Mouse (Mus musculus): Measurements from ENCODE around the gene Fam222b. TPM values are rescaled to one million over a fixed set of nuclear protein-coding genes. Genes with fewer than 3 reads are reported as not detected.

Gene Fam222b
- polyA plus RNA-seq (2015; fragmentation: Nextera tagmentation; extraction: Ambion mirVana) = 5.8 and 6.6 TPM in 2 replicates

GRCm38 (mm10) chr11:78094504-78095143 is at the start of gene Fam222b:
TSS of gene Fam222b (plus strand) at chr11:78094660.

GRCm38 (mm10) chr11:78079961-78080921 is 14.2 kb upstream of the Fam222b start, which contains the start of gene Eral1:
TSS of gene Eral1 (minus strand) at chr11:78080383.

DNA sequence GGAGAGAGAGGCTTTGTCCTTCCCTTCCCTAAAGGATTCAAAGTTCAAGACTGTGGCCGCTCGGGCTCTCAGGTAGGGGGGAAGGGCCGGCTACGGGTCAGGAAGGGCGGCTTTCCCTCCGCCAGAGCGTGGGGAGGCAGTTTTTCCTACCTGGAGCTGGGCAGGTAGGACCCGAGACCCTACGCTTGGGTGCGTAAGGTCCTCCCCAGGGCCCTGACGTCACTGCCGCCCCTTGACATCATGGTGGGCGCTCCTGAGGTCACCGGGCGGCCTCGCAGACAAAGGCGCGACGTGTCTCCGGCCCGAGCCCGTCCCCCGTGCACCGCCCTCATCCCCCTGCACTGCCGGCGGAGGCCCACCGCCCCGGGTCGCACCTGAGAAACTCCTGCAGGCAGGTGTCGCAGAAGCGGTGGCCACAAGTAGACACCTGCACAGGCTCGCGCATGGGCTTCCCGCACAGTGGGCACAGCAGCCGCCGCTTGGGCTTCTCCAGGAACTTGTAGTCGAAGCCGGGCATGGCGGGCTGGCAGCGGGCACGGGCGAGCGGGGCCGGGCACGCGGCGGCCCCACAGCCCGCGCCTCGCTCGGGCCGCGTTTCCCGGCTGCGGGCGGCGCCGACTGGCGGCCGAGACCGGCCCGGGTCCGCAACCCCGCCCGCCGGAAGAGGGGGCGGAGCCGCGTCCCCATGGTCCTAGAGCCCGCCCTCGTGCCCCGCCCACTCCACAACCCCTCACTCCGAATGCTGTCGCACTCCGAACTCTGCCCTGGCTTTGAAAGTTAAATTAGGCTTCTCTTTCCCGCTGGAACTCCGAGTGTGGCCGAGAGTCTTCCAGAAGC is 70.7 kb downstream of the Fam222b start, which contains the start of gene Traf4:
Traf4 (minus strand) TSS at position 666 of the 837 bp plus-strand sequence.

GRCm38 (mm10) chr11:78176402-78176862 is 82.0 kb downstream of the Fam222b start, which contains the start of the genes Nek8 and Tlcd1:
TSS of gene Nek8 (minus strand) at chr11:78176675.
TSS of gene Tlcd1 (plus strand) at chr11:78176711.

DNA sequence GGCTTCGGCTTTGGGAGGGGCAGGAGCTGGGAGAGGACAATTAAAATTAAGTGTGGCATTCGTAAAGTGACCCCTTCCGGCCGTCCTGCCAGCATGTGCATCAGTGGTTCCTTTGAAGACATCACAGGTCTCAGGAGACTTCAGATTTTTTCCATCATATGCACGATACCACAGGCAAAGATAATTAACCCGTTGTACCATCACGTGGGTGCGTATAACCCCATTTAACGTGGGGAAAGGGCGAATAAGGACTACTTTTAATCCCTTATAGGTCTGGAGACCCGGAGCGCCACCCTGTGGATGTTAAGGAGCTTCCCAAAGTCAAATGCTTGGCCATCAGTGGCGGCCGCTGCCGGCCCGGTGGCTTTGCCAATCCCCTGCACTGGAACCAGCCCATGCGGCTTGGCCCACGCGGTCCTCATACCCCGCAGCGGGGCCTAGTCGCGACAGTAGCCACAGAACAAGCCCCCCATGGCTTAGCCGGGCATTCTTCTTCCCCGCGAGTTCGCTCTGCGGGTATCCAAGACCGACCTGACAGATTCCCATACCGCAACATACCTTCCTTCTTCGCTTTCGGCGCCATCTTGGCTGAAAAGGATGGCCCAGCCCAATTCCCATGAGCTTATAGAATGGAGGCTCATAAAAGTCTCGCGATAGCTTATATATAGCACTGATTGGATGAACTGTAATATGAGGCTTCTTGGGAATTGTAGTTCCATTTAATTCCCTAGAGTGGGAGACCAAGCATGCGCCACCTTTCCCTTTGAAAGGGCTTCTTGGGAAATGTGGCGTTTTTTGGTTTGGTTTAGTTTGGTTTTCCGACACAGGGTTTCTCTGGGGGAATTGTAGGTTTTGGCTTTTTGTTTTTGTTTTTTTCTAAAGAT is 88.7 kb downstream of the Fam222b start, which contains the start of gene Rpl23a:
Rpl23a (minus strand) TSS at position 624 of the 884 bp plus-strand sequence.

DNA sequence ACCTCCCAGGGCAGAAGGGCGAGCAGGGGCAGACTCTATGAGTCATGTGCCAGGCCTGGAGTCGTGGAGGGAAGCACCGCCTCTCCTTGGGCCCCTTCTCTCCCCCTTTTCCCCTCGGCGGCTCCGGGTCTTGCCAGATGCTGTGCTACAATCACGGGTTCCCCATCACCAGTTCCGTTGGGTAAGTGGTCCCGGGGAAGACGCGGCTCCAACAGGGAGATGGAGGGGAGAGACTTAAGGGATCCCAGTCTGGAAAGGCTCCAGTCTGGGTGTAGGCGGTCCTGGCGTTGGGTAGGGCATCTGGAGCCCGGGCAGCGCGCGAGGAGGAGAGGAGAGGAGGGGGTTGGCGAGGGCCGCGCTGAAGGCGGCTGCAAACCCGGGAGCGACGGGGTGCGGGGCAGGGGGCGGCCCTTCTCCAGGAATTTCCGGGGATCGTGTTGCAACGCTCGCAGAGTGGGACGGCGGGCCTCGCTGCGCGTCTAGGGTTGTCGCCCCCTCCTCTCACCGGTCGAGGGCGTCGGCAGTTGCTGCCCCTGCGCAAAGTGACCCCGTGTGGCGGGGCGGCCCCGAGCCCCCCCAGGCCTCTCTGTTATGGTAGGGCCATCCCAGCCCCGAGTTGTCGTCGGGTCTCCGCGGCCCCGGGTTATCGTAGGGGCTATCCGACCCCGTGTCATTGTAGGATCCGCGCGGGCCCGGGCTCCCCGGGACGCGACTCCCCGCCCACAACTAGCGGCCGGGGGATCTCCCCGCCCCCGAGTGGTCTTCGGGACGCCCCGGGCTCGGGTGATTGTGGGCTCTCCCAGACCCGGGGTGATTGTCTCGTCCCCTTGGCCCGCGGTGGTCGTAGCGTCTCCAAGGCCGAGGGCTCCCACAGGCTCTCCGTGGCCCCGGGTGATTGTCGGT is 94.1 kb downstream of the Fam222b start, which contains the start of gene Rab34:
Rab34 (plus strand) TSS at position 100 of the 903 bp plus-strand sequence.

DNA sequence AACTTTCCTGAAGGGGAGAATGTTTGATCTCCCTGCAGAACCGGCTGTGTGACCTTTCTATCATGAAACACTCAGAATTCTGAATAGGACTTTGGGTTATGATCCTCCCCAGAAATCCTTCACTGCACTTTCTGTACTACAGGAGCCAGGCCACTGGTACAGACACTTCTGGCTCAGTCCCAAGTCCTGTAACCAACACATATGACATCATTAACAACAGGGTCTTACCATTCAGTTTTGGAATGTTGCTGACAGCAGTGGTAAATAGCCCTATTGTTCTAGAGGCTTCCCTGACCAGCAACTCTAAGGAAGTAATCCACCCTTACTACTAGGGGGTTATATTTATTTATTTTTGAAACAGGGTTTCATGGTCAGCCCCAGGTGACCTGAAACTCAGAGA is 98.7 kb downstream of the Fam222b start, which contains the start of gene Proca1:
Proca1 (plus strand) TSS at position 280 of the 400 bp plus-strand sequence.

MicroRNAs within 50 kb of the gene (microRNA counts, 519-probe panel; counts per million panel counts)
- 4,367 counts per million, percentile 82 among the panel's probes with 10 or more counts for microRNA mmu-miR-144
- microRNA mmu-miR-451 = 4,609 counts per million, percentile 83 among the panel's probes with 10 or more counts

Small RNA genes lying within 50 kb of the gene (microRNA-seq; reads per million reads assigned to microRNA genes)
- gene Mir144 (27.8 to 102 reads per million in 2 experiments), gene Mir451a (0 reads per million in 2 experiments), gene Mir451b (0 reads per million in 2 experiments), gene Mir7653 (0.10 to 0.42 reads per million in 2 experiments)

Other genes with a start within 250 kb of the Fam222b start
- gene Pipox, start 200.6 kb upstream of the Fam222b start, polyA plus RNA-seq (2015; fragmentation: Nextera tagmentation; extraction: Ambion mirVana) = 0.24 and 0.53 TPM in 2 replicates
- gene Sez6, start 163.9 kb upstream of the Fam222b start, polyA plus RNA-seq (2015; fragmentation: Nextera tagmentation; extraction: Ambion mirVana) = 0.14 and 0.22 TPM in 2 replicates
- 5.3 and 6.7 TPM in 2 replicates for gene Phf12, start 111.9 kb upstream of the Fam222b start, polyA plus RNA-seq (2015; fragmentation: Nextera tagmentation; extraction: Ambion mirVana)
- 8.0 and 8.3 TPM in 2 replicates for gene Dhrs13, start 62.4 kb upstream of the Fam222b start, polyA plus RNA-seq (2015; fragmentation: Nextera tagmentation; extraction: Ambion mirVana)
- gene Flot2, start 56.7 kb upstream of the Fam222b start, polyA plus RNA-seq (2015; fragmentation: Nextera tagmentation; extraction: Ambion mirVana) = 58.3 and 63.6 TPM in 2 replicates
- gene Eral1, start 14.3 kb upstream of the Fam222b start, polyA plus RNA-seq (2015; fragmentation: Nextera tagmentation; extraction: Ambion mirVana) = 20.3 and 21.2 TPM in 2 replicates
- gene Traf4, start 70.9 kb downstream of the Fam222b start, polyA plus RNA-seq (2015; fragmentation: Nextera tagmentation; extraction: Ambion mirVana) = 30.7 and 34.6 TPM in 2 replicates
- 6.9 and 7.1 TPM in 2 replicates for gene Nek8, start 82.0 kb downstream of the Fam222b start, polyA plus RNA-seq (2015; fragmentation: Nextera tagmentation; extraction: Ambion mirVana)
- 13.1 and 22.3 TPM in 2 replicates for gene Tlcd1, start 82.1 kb downstream of the Fam222b start, polyA plus RNA-seq (2015; fragmentation: Nextera tagmentation; extraction: Ambion mirVana)
- 975 and 1,027 TPM in 2 replicates for gene Rpl23a, start 88.9 kb downstream of the Fam222b start, polyA plus RNA-seq (2015; fragmentation: Nextera tagmentation; extraction: Ambion mirVana)
- gene Rab34, start 93.8 kb downstream of the Fam222b start, polyA plus RNA-seq (2015; fragmentation: Nextera tagmentation; extraction: Ambion mirVana) = 48.1 and 67.0 TPM in 2 replicates
- gene Proca1, start 98.7 kb downstream of the Fam222b start, polyA plus RNA-seq (2015; fragmentation: Nextera tagmentation; extraction: Ambion mirVana) = 1.5 and 5.8 TPM in 2 replicates
- gene Sdf2, start 151.1 kb downstream of the Fam222b start, polyA plus RNA-seq (2015; fragmentation: Nextera tagmentation; extraction: Ambion mirVana) = 61.6 and 66.7 TPM in 2 replicates
- 11.2 and 12.2 TPM in 2 replicates for gene Supt6, start 151.3 kb downstream of the Fam222b start, polyA plus RNA-seq (2015; fragmentation: Nextera tagmentation; extraction: Ambion mirVana)
- gene 2610507B11Rik, start 167.1 kb downstream of the Fam222b start, polyA plus RNA-seq (2015; fragmentation: Nextera tagmentation; extraction: Ambion mirVana) = 46.6 and 58.7 TPM in 2 replicates
- 0.09 TPM in 1 of 2 replicates, not detected in the other for gene BC030499, start 196.2 kb downstream of the Fam222b start, polyA plus RNA-seq (2015; fragmentation: Nextera tagmentation; extraction: Ambion mirVana)
- 6.5 and 6.9 TPM in 2 replicates for gene Spag5, start 206.9 kb downstream of the Fam222b start, polyA plus RNA-seq (2015; fragmentation: Nextera tagmentation; extraction: Ambion mirVana)
- gene Aldoc, start 228.3 kb downstream of the Fam222b start, polyA plus RNA-seq (2015; fragmentation: Nextera tagmentation; extraction: Ambion mirVana) = 3.1 and 3.3 TPM in 2 replicates
- 26.4 and 29.1 TPM in 2 replicates for gene Pigs, start 233.8 kb downstream of the Fam222b start, polyA plus RNA-seq (2015; fragmentation: Nextera tagmentation; extraction: Ambion mirVana)
- 13.8 and 21.2 TPM in 2 replicates for gene Unc119, start 248.8 kb downstream of the Fam222b start, polyA plus RNA-seq (2015; fragmentation: Nextera tagmentation; extraction: Ambion mirVana)

Data from skeletal muscle tissue, postnatal 0 days (tissue).